Mouse (Mus musculus) myocyte (in vitro differentiated cells): ENCODE data around the gene Krt31. TPM values are rescaled to one million over a fixed set of nuclear protein-coding genes. Genes with fewer than 3 reads are reported as not detected.

ENCODE experiments used
- H3K27me3 ChIP-seq: one replicate; pipeline ENCODE4 v1.6.1; 2011; ENCODE audit not compliant: control insufficient read depth, insufficient read depth, insufficient read length
- H3K36me3 ChIP-seq: one replicate; pipeline ENCODE4 v1.6.1; 2011; ENCODE audit not compliant: control insufficient read depth, insufficient read depth
- H3K4me2 ChIP-seq: one replicate; pipeline ENCODE4 v1.6.1; 2011; ENCODE audit warnings: low read depth, control low read depth
- H3K4me3 ChIP-seq: one replicate; pipeline ENCODE4 v1.5.1; 2011; ENCODE audit warnings: mild to moderate bottlenecking, control low read depth, moderate library complexity
- H3K79me2 ChIP-seq: one replicate; pipeline ENCODE4 v1.6.1; 2011; ENCODE audit not compliant: control insufficient read depth, insufficient read depth
- H3ac ChIP-seq: one replicate; pipeline ENCODE4 v1.6.1; 2011; ENCODE audit not compliant: control insufficient read depth, insufficient read length
- CEBPB ChIP-seq: IDR thresholded peaks from 2 replicates; pipeline ENCODE4 v1.6.1; 2011; ENCODE audit warnings: mild to moderate bottlenecking, moderate library complexity; ENCODE audit not compliant: poor library complexity, insufficient read depth, severe bottlenecking
- E2F4 ChIP-seq: IDR thresholded peaks from one replicate; pipeline ENCODE4 v1.6.1; 2011; ENCODE audit warnings: mild to moderate bottlenecking, control low read depth, moderate library complexity; ENCODE audit not compliant: insufficient read depth
- MAX ChIP-seq: IDR thresholded peaks from one replicate; pipeline ENCODE4 v1.6.1; 2011; ENCODE audit warnings: low read depth, mild to moderate bottlenecking, control low read depth
- MYOD1 ChIP-seq, 3 experiments: IDR thresholded peaks; one replicate each; pipeline ENCODE4 v1.6.1; 2011; ENCODE audit warnings: control low read depth in 2 of 3, low read depth in 2 of 3, mild to moderate bottlenecking in 2 of 3, moderate library complexity in 1 of 3; ENCODE audit not compliant: insufficient read length in 2 of 3, control insufficient read depth in 1 of 3
- MYOG ChIP-seq, 3 experiments: IDR thresholded peaks; one replicate each; pipeline ENCODE4 v1.6.1; 2011; ENCODE audit warnings: control low read depth in 2 of 3, low read depth in 2 of 3, mild to moderate bottlenecking in 2 of 3; ENCODE audit not compliant: insufficient read length in 2 of 3, control insufficient read depth in 1 of 3, insufficient read depth in 1 of 3
- POLR2A ChIP-seq: IDR thresholded peaks from one replicate; pipeline ENCODE4 v1.6.1; 2011; ENCODE audit warnings: low read depth, mild to moderate bottlenecking, control low read depth, moderate library complexity; ENCODE audit not compliant: insufficient read length
- POLR2AphosphoS2 ChIP-seq: IDR thresholded peaks from one replicate; pipeline ENCODE4 v1.6.1; 2011; ENCODE audit warnings: low read depth, control low read depth; ENCODE audit not compliant: insufficient read length
- REST ChIP-seq: IDR thresholded peaks from one replicate; pipeline ENCODE4 v1.6.1; 2011; ENCODE audit warnings: mild to moderate bottlenecking, control low read depth, moderate library complexity; ENCODE audit not compliant: insufficient read depth, insufficient read length
- SRF ChIP-seq: IDR thresholded peaks from one replicate; pipeline ENCODE4 v1.6.1; 2011; ENCODE audit warnings: low read depth; ENCODE audit not compliant: control insufficient read depth, insufficient read length
- TCF12 ChIP-seq: IDR thresholded peaks from one replicate; pipeline ENCODE4 v1.6.1; 2011; ENCODE audit warnings: mild to moderate bottlenecking, control low read depth; ENCODE audit not compliant: poor library complexity, insufficient read depth, severe bottlenecking
- TCF3 ChIP-seq: IDR thresholded peaks from one replicate; pipeline ENCODE4 v1.6.1; 2011; ENCODE audit warnings: low read depth, control low read depth; ENCODE audit not compliant: insufficient read length
- USF1 ChIP-seq: IDR thresholded peaks from one replicate; pipeline ENCODE4 v1.6.1; 2011; ENCODE audit warnings: low read depth, mild to moderate bottlenecking, control low read depth, moderate library complexity
- polyA plus RNA-seq: library from polyadenylated mRNA; unstranded; fragments of >200 nt; fragmentation: generic; extraction: Trizol; gene quantifications from one replicate; pipeline ENCODE4 v1.2.1, GENCODE M21; 2012; ENCODE audit warnings: missing spikeins

The Krt31 gene
- polyA plus RNA-seq, 1 experiment = 0.89 TPM

- H3K4me2 ChIP-seq = no peak within 1 kb of the TSS
- TF ChIP-seq TCF3 = no peak
- TF ChIP-seq CEBPB = no peak
- TF ChIP-seq REST = no peak
- TF ChIP-seq USF1 = no peak
- no peak for TF ChIP-seq MYOG (IDR thresholded peaks at IDR 0.05; ENCODE audit: control insufficient read depth in 1 of 3, insufficient read depth in 1 of 3, insufficient read length in 2 of 3, low read depth in 2 of 3)
- TF ChIP-seq MAX = no peak
- no peak for TF ChIP-seq MYOD1 (IDR thresholded peaks at IDR 0.05; ENCODE audit: control insufficient read depth in 1 of 3, insufficient read length in 2 of 3, low read depth in 2 of 3)
- no peak for TF ChIP-seq TCF12
- no peak for TF ChIP-seq POLR2A
- no peak for TF ChIP-seq POLR2AphosphoS2
- TF ChIP-seq SRF = no peak
- no peak for TF ChIP-seq E2F4
- H3K4me3 ChIP-seq = no peak within 1 kb of the TSS
- H3K36me3 ChIP-seq = no peaks in the 10 kb centered on the region
- H3ac ChIP-seq = no peak within 1 kb of the TSS
- no peaks in the 10 kb centered on the region for H3K79me2 ChIP-seq
- H3K27me3 ChIP-seq = peaks cover 9% of the 10 kb centered on the region
These were observed 37.5 kb upstream of the Krt31 start, which contains the start of gene Krt32 for GRCm38 (mm10) chr11:100087861-100088260. Gene Krt32 (minus strand): TSS chr11:100088226.

DNA sequence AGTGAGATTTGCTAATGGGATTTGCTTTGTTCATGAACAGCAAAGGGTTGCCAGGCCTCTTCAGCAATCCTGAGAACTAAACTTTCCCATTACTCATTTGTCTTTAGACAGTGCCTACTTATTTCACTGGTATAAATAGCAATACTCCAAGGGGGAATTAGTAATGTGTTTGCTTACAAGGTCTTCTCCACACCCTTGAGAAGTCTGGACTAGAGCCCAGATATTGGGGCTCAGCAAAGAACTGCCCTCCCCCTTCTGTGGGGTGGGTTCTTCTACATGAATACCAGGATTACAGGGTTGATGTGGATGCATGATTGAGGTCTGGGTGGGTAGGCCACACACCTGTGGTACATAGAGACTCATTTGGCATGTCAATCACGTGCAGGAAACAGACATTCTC lies 23.5 kb upstream of the Krt31 start:
- H3ac ChIP-seq = no peak overlapping the region
- H3K4me2 ChIP-seq = no peak overlapping the region
- H3K36me3 ChIP-seq = no peaks in the 10 kb centered on the region
- no peak for TF ChIP-seq MYOD1 (IDR thresholded peaks at IDR 0.05; ENCODE audit: control insufficient read depth in 1 of 3, insufficient read length in 2 of 3, low read depth in 2 of 3)
- H3K79me2 ChIP-seq = no peaks in the 10 kb centered on the region
- no peaks in the 10 kb centered on the region for H3K27me3 ChIP-seq
- no peak overlapping the region for H3K4me3 ChIP-seq

GRCm38 (mm10) chr11:100067293-100068036 lies 17.1 kb upstream of the Krt31 start:
- TF ChIP-seq POLR2A (no peak), POLR2AphosphoS2 (no peak), CEBPB (no peak), SRF (no peak), MYOG (IDR thresholded peaks at IDR 0.05; ENCODE audit: control insufficient read depth in 1 of 3, insufficient read depth in 1 of 3, insufficient read length in 2 of 3, low read depth in 2 of 3) (no peak), E2F4 (no peak), MAX (no peak), USF1 (no peak), MYOD1 (IDR thresholded peaks at IDR 0.05; ENCODE audit: control insufficient read depth in 1 of 3, insufficient read length in 2 of 3, low read depth in 2 of 3) (no peak), REST (no peak), TCF3 (no peak), TCF12 (no peak)
- Histone ChIP-seq H3K4me2 (no peak overlapping the region), H3K4me3 (no peak overlapping the region), H3ac (no peak overlapping the region), H3K79me2 (no peaks in the 10 kb centered on the region), H3K27me3 (no peaks in the 10 kb centered on the region), H3K36me3 (no peaks in the 10 kb centered on the region)

DNA sequence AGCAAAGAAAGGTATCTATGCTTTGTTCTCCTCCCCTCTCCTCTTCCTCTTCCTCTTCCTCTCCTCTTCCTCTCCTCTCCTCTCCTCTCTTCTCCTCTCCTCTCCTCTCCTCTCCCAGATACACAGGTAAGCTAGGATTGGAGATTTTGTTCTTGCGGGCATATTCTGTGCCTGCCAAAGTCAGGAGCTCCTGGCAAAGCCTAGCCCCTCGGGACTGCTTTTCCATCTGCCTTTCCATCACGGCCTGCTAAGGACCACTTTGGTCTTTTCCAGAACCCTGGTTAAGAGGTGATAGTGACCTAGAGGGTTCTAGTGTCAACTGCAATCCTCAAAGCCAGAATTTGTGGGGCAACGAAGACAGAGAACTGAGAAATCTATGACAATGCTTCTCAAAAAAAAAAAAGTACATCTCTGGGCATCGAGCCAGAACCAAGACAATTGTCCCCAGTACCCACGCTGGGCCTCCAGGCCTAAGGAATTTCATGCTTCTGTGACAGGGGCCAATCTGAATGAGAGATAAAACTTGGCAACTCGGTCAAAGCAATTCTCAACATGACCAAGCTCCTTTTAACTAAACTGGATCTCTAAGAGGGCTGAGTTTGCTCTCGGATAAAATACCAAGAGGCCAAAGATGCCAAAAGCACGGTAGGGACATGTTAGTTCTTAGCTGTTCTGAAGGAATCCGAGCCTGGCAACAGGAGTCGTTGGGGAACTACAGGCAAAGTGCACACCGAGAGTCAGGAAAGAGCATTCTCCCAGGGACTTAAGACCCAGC lies 16.1 kb upstream of the Krt31 start:
- Histone ChIP-seq H3K4me3 (no peak overlapping the region), H3K79me2 (no peaks in the 10 kb centered on the region), H3K36me3 (no peaks in the 10 kb centered on the region), H3K27me3 (no peaks in the 10 kb centered on the region), H3ac (no peak overlapping the region), H3K4me2 (no peak overlapping the region)
- TF ChIP-seq SRF (no peak), POLR2A (no peak), REST (no peak), MAX (no peak), TCF12 (no peak), TCF3 (no peak), POLR2AphosphoS2 (no peak), USF1 (no peak), E2F4 (no peak), MYOD1 (IDR thresholded peaks at IDR 0.05; ENCODE audit: control insufficient read depth in 1 of 3, insufficient read length in 2 of 3, low read depth in 2 of 3) (no peak), CEBPB (no peak)

DNA sequence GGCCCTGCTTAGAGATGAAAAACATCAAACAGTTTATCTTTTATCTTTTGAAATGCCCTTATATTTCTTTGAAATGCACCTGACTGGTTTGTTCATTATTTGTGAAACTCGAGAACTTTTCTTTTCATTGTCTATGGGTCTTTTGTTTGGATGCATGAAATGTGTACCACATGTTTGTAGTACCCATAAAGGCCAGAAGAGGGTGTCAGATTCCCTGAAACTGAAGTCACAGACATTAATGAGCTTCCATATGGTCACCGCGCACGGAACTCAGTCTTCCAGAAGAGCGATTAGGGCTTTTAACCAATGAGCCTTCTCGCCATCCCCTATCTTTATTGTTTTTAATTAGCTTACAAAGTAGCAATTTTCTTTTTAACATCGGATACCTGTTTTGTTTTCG lies 8.5 kb upstream of the Krt31 start:
- no peak overlapping the region for H3K4me2 ChIP-seq
- H3K4me3 ChIP-seq = no peak overlapping the region
- H3ac ChIP-seq = no peak overlapping the region
- no peaks in the 10 kb centered on the region for H3K79me2 ChIP-seq
- no peaks in the 10 kb centered on the region for H3K36me3 ChIP-seq
- no peaks in the 10 kb centered on the region for H3K27me3 ChIP-seq
- TF ChIP-seq USF1 (no peak), TCF3 (no peak), MAX (no peak), CEBPB (no peak), POLR2A (no peak), REST (no peak), SRF (no peak), E2F4 (no peak), MYOD1 (IDR thresholded peaks at IDR 0.05; ENCODE audit: control insufficient read depth in 1 of 3, insufficient read length in 2 of 3, low read depth in 2 of 3) (no peak), POLR2AphosphoS2 (no peak), TCF12 (no peak), MYOG (IDR thresholded peaks at IDR 0.05; ENCODE audit: control insufficient read depth in 1 of 3, insufficient read depth in 1 of 3, insufficient read length in 2 of 3, low read depth in 2 of 3) (no peak)
